Mouse (Mus musculus) layer of hippocampus, adult 2 months (tissue): ENCODE measurements around the gene Krt9. TPM values are rescaled to one million over a fixed set of nuclear protein-coding genes. Genes with fewer than 3 reads are reported as not detected.
"Not testable (repeated sequence)": the region's sequence is repeated elsewhere in the genome, so short reads cannot be mapped to it uniquely, and the experiment has no call there.

Source experiments
- DNase-seq, 2 experiments: peaks; one replicate each; pipeline ENCODE4 v3.0.0; 2022; ENCODE audit warnings: low spot score in 2 of 2
- H3K27ac ChIP-seq: fragments of 200-600 bp; 2 replicates; pipeline ENCODE4 v1.8.1; 2022
- H3K4me3 ChIP-seq: fragments of 200-600 bp; 2 replicates; pipeline ENCODE4 v1.8.1; 2022; ENCODE audit warnings: mild to moderate bottlenecking
- CTCF ChIP-seq: fragments of 200-600 bp; conservative IDR thresholded peaks from 2 replicates; pipeline ENCODE4 v1.8.1; 2022; ENCODE audit warnings: antibody characterized with exemption, mild to moderate bottlenecking, moderate library complexity
- long read RNA-seq, 2 experiments: library from polyadenylated mRNA; stranded (forward); transcript quantifications; one replicate each; pipeline ENCODE4 v2.0.0; 2021; ENCODE audit warnings: borderline mapping rate in 2 of 2
- total RNA-seq, 2 experiments: library from RNA; stranded (reverse); gene quantifications; 2 replicates each; pipeline ENCODE4 v1.2.3; 2021

Gene Krt9
- 1 to 10 TPM; 3.6 to 3.7 TPM for total RNA-seq
- long read RNA-seq, experiment 1, result 0 reads
- long read RNA-seq, experiment 2, partial matches to known transcripts, result 1 of 1 reads
- long read RNA-seq, experiment 2, other reads (novel, unspliced or antisense), result 0 of 1 reads

GRCm38 (mm10) chr11:100192992-100193391 lies at the start of gene Krt9:
Gene Krt9 (minus strand): TSS chr11:100193246.
- Histone ChIP-seq H3K27ac (peak within 1 kb of the TSS; percentile 37; the same call in 1 of the 2 replicates), H3K4me3 (no peak within 1 kb of the TSS)
- TF ChIP-seq CTCF, result no peak
- DNase-seq, result peak; percentile 8 to 14

DNA sequence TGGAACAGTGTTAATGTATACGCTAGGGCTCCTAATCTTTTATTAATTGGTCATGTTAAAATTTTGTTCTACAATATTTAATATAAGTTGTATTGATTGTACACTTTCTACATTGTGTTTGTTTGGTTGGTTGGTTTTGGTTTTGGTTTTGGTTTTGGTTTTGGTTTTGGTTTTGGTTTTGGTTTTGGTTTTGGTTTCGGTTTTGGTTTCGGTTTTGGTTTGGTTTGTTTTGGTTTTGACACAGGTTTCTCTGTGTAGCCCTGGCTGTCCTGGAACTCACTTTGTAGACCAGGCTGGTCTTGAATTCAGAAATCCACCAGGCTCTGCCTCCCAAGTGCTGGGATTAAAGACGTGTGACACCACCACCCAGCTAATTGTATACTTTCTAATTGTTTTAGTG lies 47.2 kb upstream of the Krt9 start:
- not testable (repeated sequence) for H3K27ac ChIP-seq, H3K4me3 ChIP-seq, DNase-seq

GRCm38 (mm10) chr11:100221741-100222140 lies 28.7 kb upstream of the Krt9 start:
- H3K27ac ChIP-seq, result no peak overlapping the region
- DNase-seq, result no peak
- no peak for TF ChIP-seq CTCF
- H3K4me3 ChIP-seq, result no peak overlapping the region

DNA sequence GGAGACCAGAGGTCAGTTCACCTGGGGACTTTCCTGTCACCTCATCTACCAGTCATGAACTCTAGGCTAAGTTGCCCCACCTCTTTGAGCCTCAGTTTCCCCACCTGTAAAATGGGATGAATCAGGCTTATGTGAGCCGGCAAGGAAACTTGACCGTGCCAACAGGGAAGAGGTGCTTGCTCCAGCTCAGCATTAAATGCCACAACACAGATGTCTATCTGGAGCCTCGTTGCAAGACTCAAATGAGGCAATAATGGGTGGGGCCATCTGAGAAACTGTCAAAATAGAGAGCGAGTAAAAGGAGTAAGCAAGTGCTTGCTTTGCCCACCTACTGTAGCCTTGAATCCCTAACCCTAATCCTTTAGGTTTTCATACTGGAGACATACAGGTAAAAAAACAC lies 26.3 kb upstream of the Krt9 start:
- no peak for TF ChIP-seq CTCF
- Histone ChIP-seq H3K4me3 (no peak overlapping the region), H3K27ac (no peak overlapping the region)
- no peak for DNase-seq

DNA sequence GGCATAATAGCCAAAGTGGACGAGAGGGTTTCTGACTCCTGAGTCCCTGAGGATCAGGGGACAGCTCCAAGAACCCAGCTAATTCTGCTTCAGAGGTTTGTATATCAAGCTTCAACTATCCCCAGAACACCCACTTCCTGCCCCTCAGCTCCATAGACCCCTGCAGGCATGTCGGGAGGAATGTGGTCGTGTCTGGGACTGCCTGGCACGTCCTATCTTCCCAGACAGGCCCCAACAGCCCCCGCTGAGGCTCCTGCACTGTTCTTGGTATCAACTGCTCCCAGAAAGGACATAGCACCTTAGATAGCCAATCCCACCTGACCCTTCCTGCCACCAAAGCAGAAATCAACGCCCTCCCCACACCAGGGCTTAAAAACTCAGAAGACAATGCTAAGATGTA lies 15.5 kb upstream of the Krt9 start:
- Histone ChIP-seq H3K4me3 (no peak overlapping the region), H3K27ac (no peak overlapping the region)
- no peak for TF ChIP-seq CTCF
- no peak for DNase-seq

DNA sequence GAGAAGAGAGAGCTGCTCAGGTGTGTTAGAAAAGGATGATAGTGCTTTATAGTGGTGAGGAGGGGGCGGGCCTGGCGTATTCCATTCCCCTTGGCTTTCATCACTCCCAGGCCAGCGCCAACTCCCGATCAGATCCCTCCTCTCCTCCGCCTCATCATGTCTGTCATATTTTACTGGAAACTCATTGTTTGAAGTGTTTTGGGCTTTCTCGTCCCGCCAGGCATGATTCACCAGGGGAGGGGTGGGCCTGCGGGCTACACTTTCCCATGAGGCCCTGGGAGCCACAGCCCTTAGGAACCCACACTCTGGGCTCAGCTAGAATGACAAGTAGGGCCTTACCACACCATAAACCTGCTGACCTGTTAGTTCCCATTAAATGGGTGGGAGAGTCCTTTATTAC lies 14.5 kb upstream of the Krt9 start, which contains the start of gene Krt14:
TSS of gene Krt14 (minus strand) at position 51 of the 400 bp plus-strand sequence.
- no peak for TF ChIP-seq CTCF
- Histone ChIP-seq H3K27ac (no peak within 1 kb of the TSS), H3K4me3 (no peak within 1 kb of the TSS)
- DNase-seq, result no peak

DNA sequence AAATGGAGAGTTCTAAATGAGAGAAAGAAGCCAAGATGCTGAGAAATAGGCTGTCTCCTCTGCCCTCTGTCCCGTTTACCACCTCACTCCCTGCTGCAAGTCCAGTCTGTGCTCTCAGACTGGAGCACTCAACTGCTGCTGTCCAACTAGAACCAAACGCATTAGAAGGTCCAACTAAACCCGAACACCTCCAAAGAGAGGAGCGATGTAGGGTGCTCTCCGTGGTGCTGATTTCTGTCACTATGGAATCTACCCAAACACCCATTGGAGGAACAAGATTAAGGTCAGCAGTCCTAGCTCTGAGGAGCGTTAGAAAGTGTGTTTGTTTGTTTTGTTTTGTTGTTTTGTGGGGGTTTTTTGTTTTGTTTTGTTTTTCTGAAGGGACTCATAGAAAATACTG lies 10.4 kb upstream of the Krt9 start:
- Histone ChIP-seq H3K4me3 (no peak overlapping the region), H3K27ac (no peak overlapping the region)
- no peak for DNase-seq
- no peak for TF ChIP-seq CTCF

DNA sequence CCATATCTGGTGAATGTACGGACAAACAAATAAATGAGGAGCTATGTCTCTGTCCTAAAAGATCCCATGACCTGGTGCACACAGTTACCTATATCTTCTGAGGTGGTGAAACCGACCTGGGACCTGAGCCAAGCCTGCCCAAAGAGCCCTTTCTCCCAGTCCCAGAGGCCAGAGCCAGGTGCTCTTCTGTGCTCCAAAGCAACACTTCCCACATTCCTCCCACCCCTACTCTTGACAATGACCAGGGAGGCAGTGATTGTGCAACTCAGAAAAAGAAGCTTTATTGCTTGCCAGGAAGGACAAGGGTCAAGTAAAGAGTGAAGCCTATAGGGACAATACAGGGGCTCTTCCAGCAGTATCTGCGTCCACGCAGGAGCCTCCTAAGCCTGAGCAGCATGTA lies 9.9 kb upstream of the Krt9 start:
- no peak for DNase-seq
- no peak for TF ChIP-seq CTCF
- Histone ChIP-seq H3K27ac (no peak overlapping the region), H3K4me3 (no peak overlapping the region)

- no peak overlapping the region for H3K27ac ChIP-seq
- DNase-seq, result peak; percentile 15 to 62
- TF ChIP-seq CTCF, result peak; percentile 80
- no peak overlapping the region for H3K4me3 ChIP-seq
Measured at GRCm38 (mm10) chr11:100200104-100200820, 7.2 kb upstream of the Krt9 start.

DNA sequence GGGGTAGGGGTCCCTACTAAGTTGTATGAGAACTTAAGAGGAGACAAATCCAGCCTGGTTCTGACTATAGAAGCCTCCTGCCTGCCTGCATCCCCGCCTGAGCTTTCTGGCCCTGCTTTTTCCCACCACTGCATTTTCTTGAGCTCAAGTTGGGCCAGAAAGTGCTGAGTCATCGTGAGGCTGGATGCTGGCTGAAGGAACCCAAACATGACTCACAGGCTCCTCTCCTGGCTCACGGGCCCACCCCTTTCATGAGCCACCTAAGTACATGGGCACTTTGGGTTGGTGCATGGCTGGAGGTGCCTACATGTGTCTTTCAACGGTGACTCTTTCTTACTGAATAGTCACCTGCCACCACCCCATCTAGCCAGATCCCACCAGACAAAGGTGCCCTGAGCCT lies 5.6 kb upstream of the Krt9 start:
- Histone ChIP-seq H3K4me3 (no peak overlapping the region), H3K27ac (no peak overlapping the region)
- peak; percentile 15 to 26 for DNase-seq
- no peak for TF ChIP-seq CTCF

DNA sequence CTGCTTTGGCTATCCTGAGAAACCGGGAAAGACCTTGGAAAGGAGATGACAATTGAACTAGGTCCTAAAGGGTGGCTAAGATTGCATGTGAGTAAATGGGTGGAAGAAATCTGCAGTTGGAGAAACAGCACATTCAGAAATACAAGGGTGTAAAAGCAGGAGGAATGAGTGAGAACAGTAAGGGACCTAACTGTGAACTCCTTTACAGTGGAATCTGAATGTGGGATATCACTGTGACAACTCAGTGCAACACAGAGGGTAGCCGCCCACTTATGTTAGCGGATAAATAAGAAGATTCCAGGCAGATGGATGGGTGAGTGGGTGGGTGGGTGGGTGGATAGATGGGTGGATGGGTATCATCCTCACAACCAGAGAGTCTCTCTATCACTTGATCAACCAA lies 1.2 kb downstream of the Krt9 start:
- no peak for TF ChIP-seq CTCF
- H3K4me3 ChIP-seq, result no peak overlapping the region
- no peak for DNase-seq
- H3K27ac ChIP-seq, result no peak overlapping the region

GRCm38 (mm10) chr11:100186736-100187135 lies 6.3 kb downstream of the Krt9 start:
- DNase-seq, result no peak
- no peak for TF ChIP-seq CTCF
- H3K4me3 ChIP-seq, result no peak overlapping the region
- H3K27ac ChIP-seq, result no peak overlapping the region

DNA sequence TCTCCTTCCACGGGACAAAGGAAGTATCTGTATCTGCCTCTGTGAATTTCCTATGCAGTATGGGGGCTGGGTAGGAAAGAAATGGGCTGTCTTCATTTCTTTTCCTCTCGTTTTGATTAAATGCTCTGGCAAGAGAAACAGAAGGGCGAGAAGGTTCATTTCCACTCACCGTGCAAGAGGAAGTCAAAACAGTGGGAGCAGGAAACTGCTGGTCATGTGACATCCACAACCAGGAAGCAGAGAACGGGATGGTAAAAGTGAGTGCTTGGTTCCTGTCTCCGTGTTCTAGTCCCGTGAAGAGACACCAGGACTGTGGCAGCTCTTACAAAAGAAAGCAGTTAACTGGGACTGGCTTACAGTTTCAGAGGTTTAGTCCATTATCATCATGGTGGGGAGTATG lies 11.3 kb downstream of the Krt9 start:
- Histone ChIP-seq H3K4me3 (no peak overlapping the region), H3K27ac (no peak overlapping the region)
- no peak for TF ChIP-seq CTCF
- DNase-seq, result no peak

DNA sequence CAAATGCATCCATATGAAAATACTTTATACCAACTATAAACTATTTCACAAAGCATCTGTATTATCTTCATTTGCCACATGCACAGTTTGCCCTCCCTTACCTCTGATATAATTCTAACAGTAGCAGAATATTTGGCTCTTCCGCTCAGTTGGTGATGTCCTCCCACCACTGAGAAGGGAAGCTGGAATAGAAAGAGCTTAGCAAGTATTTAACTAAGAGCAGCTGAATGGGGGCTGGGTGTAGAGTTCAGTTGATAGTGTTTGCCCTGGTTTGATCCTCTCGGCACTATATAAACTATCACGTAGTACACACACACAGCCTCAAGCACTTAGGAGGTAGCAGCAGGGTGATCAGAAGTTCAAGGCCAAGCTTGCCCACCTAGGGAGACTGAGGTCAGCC lies 13.8 kb downstream of the Krt9 start:
- DNase-seq, result peak in 1 of 2 experiments; percentile 12
- Histone ChIP-seq H3K4me3 (no peak overlapping the region), H3K27ac (peak overlapping the region; percentile 60)
- no peak for TF ChIP-seq CTCF
